Mouse (Mus musculus): ENCODE results near the gene Ptx4.
A peak's percentile ranks its signal among the peaks of the same experiment; 100 is the strongest.
"Not testable (repeated sequence)": the region's sequence is repeated elsewhere in the genome, so short reads cannot be mapped to it uniquely, and the experiment has no call there.

Gene Ptx4

GRCm38 (mm10) chr17:25115664-25116432 lies 4.7 kb upstream of the Ptx4 start, which contains the start of gene Telo2:
Gene Telo2, minus strand, starts transcription at chr17:25115967.
- peak; percentile 96 for DNase-seq

- DNase-seq, result peak; percentile 28
Measured at GRCm38 (mm10) chr17:25117263-25117662, 3.3 kb upstream of the Ptx4 start.

- DNase-seq, result peak; percentile 38
Measured at GRCm38 (mm10) chr17:25123979-25124378, 3.4 kb downstream of the Ptx4 start.

GRCm38 (mm10) chr17:25125442-25126060 lies 5.0 kb downstream of the Ptx4 start:
- DNase-seq, result not testable (repeated sequence)

GRCm38 (mm10) chr17:25127079-25127478 lies 6.5 kb downstream of the Ptx4 start:
- no peak for DNase-seq

GRCm38 (mm10) chr17:25127681-25128080 lies 7.1 kb downstream of the Ptx4 start:
- DNase-seq, result no peak

- peak; percentile 10 for DNase-seq
Measured at GRCm38 (mm10) chr17:25130060-25130459, 9.5 kb downstream of the Ptx4 start.

GRCm38 (mm10) chr17:25133275-25133698 lies 12.7 kb downstream of the Ptx4 start, which contains the start of gene Clcn7:
Gene Clcn7, plus strand, starts transcription at chr17:25133391.
- peak; percentile 97 for DNase-seq

- no peak for DNase-seq
Measured at GRCm38 (mm10) chr17:25135622-25136021, 15.1 kb downstream of the Ptx4 start.

GRCm38 (mm10) chr17:25138803-25139202 lies 18.2 kb downstream of the Ptx4 start:
- DNase-seq, result no peak

- peak; percentile 25 for DNase-seq
Measured at GRCm38 (mm10) chr17:25139960-25140359, 19.4 kb downstream of the Ptx4 start.

GRCm38 (mm10) chr17:25162161-25162560 lies 41.6 kb downstream of the Ptx4 start, which contains the start of gene Ccdc154:
Gene Ccdc154, plus strand, starts transcription at chr17:25162461.
- DNase-seq, result no peak

GRCm38 (mm10) chr17:25163387-25163786 lies 42.8 kb downstream of the Ptx4 start:
- DNase-seq, result no peak

- DNase-seq, result no peak
Measured at GRCm38 (mm10) chr17:25164770-25165169, 44.2 kb downstream of the Ptx4 start.

GRCm38 (mm10) chr17:25165970-25166671 lies 45.6 kb downstream of the Ptx4 start:
- DNase-seq, result no peak

- DNase-seq, result no peak
Measured at GRCm38 (mm10) chr17:25169706-25170105, 49.1 kb downstream of the Ptx4 start.

GRCm38 (mm10) chr17:25172558-25172957 lies 52.0 kb downstream of the Ptx4 start:
- peak; percentile 47 for DNase-seq

Measured in lung, postnatal 36 days (tissue).